Mouse (Mus musculus) mouse trophoblast stem cell (cell line): ENCODE measurements around the gene Ticam1.

ENCODE experiments used
- in situ Hi-C, 2 experiments: fragments of 300-500 bp; cut with MseI, MboI; formaldehyde crosslinking; loops; 2 replicates in 1 of 2; 3 replicates in 1 of 2; pipeline ENCODE4 v1.15.1; 2025

Gene Ticam1

GRCm38 (mm10) chr17:56276643-56277566 is at the start of gene Ticam1:
TSS of gene Ticam1 (minus strand) at chr17:56276786.
- in situ Hi-C loops: no loop called here

DNA sequence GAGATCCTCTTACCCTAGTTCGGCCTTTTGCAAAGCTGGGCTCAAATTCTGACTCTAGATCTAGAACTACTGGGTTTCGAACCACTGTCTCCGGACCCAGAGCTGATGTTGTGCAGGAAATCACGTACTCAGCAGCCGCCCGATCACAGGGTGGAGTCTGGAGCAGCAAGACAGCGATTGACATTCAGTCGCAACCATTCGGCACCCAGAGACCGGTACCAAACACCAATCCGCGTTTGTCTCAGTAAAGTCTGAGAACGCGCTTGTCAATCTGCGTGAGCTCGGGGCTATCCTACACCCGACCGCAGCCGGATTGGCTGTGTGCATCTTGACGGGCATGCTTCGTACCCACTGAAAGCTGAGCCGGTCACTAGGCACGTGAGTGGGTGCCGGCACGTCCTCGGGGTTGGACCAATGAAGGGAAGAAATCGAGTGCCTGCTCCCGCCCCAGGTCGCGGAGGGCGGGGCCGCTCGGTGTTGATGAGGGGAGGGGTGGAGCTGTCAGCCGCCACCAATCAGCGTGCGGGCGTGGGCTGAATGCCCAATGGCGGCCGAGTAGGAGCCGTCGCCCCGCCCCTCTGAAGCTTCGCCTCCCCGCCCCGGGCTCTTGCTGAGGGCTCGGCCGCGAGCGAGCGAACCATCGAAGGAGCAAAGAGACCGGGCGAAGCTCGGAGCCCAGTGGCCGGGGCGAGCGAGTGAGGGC is 49.0 kb upstream of the Ticam1 start, which contains the start of gene Kdm4b:
Gene Kdm4b (plus strand): TSS at position 613 of the 703 bp plus-strand sequence.
- in situ Hi-C loops: no loop called here

GRCm38 (mm10) chr17:56324419-56324818 is 47.8 kb upstream of the Ticam1 start:
- in situ Hi-C loops: no loop called here

DNA sequence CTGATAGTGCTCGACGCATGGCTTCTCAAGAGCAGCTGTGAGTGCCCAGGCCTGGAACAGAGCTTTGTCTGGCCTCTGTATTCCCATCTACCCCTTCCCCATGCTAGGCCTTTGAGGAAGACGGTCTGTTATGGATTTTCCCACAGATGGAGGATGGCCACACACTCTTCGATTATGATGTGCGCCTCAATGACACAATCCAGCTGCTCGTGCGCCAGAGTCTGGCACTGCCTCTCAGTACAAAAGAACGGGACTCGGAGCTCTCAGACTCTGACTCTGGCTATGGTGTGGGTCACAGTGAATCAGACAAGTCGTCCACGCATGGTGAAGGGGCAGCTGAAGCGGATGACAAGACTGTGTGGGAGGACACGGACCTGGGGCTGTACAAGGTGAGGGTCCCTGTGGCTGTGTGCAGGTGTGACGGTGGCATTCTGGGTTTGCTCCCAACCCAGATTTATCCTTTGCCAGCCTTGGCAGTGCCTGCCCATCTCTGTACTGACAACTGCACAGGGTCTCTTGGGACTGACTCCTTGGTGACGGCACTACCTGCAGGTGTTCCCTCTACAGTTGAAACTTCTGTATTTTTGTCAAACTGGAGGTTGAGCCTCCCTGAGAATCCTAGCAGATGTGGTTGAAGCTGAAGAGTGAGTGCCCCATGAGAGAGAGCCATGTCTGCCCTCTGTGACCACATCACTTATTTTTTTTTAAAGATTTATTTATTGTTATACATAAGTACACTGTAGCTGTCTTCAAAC is 32.8 kb upstream of the Ticam1 start:
- in situ Hi-C loops: no loop called here

- in situ Hi-C loops: no loop called here
These were observed 31.5 kb upstream of the Ticam1 start for GRCm38 (mm10) chr17:56308088-56308487.

DNA sequence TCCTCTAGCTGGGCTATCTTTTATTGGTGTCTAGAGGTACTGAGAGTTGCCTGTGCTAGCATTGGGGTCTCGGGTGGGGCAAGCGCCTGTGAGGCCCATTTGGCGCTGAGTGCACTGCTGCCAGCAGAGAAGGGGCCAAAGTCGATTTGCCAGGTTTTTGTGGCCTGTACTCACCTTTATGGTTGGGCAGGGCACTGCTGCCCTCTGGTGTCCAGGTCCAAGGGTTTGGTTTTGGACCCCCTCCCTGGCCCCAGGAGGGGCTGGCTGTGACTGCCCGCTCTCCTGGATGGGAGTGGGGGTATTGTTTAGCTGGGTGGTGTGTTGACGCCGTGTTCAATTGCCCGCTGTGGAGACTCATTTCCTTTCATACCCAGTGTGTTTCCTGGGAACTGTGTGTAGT is 29.2 kb upstream of the Ticam1 start:
- in situ Hi-C loops: no loop called here

- in situ Hi-C loops: no loop called here
These were observed 28.6 kb upstream of the Ticam1 start for GRCm38 (mm10) chr17:56305156-56305555.

DNA sequence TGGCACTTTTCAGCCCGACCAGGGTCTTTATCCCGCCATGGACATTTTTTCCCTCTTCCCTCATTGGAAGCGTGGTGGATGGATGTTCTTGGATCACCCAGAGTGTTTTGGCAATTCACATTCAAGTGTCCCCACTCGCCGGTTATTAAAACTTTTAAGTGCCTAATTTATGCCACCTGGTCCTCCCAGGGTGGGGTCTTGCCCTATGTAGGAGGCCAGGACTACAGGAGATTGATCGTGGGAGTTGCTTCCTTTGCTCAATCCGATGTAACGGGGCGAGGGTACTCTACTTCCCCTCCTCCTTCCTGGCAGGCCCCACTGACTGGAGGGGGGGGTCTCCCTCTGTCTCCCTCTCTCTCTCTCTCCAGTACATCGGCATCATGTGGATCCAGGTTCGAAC is 28.1 kb upstream of the Ticam1 start:
- in situ Hi-C loops: no loop called here

- in situ Hi-C loops: no loop called here
These were observed 27.4 kb upstream of the Ticam1 start for GRCm38 (mm10) chr17:56303847-56304586.

GRCm38 (mm10) chr17:56303160-56303846 is 26.7 kb upstream of the Ticam1 start, which contains the start of gene Uhrf1:
TSS of gene Uhrf1 (plus strand) at chr17:56303321.
- in situ Hi-C loops: no loop called here

- in situ Hi-C loops: no loop called here
These were observed 25.9 kb upstream of the Ticam1 start for GRCm38 (mm10) chr17:56302363-56302996.

DNA sequence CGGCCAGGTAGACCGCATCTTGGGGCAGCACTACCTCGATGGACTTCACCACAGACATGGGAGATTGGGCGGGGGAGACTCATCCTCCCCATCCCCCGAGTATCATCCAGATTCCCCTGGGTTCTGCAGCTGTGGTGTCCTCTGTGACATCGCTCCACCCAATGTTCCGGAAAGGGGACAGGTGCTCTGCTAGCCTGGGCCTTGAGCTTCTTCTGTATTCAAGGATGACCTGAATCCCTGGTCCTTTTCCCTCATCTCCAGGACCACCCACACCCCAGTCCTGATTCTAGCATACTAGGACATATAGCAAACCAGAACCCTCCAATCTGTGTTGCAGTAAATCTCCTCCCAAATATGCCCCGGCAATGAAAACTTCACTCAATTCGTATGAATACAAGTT is 23.6 kb upstream of the Ticam1 start, which contains the start of gene Arrdc5:
Gene Arrdc5 (minus strand): TSS at position 101 of the 400 bp plus-strand sequence.
- in situ Hi-C loops: no loop called here

DNA sequence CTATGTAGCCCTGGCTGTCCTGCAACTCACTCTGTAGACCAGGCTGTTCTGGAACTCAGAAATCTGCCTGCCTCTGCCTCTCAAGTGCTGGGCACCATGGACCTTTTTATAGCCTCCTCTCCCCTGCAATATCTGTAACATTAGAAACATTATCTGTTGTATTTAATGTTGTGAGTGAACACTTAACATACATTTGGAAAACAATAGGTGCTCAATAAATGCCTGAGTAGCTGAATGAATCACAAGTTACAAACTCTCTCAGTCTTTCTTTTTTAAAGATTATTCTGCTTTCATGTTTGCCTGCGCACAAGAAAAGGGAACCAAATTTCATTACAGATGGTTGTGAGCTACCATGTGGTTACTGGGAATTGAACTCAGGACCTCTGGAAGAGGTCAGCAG is 21.7 kb upstream of the Ticam1 start:
- in situ Hi-C loops: no loop called here

DNA sequence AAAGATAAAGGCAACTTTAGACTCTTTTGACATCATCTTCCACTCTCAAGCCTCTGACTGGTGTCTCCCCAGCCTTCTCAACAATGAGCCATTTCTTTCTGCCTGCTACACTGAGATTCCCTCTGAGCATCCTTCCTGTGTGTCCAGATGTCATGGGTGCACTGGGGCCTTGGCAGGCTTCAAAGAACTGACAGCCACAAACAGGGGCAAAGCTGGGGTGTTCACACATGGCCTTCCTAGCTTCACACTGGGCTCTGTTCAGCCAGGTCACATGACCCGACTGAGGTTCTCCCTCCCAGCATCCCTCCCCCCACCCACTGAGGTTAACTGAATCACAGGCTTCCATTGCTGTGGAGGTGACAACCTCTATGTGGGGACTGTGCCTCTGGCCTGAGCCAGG is 19.6 kb upstream of the Ticam1 start:
- in situ Hi-C loops: no loop called here

GRCm38 (mm10) chr17:56294241-56294640 is 17.7 kb upstream of the Ticam1 start:
- in situ Hi-C loops: no loop called here

DNA sequence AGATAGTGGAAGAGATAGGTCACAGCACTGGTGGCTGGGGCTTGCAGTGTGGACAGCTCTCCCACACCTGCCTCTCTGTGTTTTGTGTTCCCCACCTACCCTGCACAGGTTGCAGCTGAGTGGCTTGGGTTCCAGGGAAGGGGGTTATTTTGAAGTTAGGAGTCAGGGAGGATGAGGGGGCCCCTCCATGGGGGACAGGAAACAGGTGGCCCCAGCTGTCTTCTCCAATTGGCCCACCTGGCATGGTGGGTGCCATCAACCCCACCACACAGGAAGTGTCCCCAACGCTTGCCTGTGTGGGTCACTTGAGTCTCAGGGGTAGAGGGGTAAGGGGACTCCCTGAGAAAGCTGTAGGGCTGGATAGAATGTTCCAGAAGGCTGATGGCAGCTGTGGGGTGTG is 16.7 kb upstream of the Ticam1 start:
- in situ Hi-C loops: no loop called here

DNA sequence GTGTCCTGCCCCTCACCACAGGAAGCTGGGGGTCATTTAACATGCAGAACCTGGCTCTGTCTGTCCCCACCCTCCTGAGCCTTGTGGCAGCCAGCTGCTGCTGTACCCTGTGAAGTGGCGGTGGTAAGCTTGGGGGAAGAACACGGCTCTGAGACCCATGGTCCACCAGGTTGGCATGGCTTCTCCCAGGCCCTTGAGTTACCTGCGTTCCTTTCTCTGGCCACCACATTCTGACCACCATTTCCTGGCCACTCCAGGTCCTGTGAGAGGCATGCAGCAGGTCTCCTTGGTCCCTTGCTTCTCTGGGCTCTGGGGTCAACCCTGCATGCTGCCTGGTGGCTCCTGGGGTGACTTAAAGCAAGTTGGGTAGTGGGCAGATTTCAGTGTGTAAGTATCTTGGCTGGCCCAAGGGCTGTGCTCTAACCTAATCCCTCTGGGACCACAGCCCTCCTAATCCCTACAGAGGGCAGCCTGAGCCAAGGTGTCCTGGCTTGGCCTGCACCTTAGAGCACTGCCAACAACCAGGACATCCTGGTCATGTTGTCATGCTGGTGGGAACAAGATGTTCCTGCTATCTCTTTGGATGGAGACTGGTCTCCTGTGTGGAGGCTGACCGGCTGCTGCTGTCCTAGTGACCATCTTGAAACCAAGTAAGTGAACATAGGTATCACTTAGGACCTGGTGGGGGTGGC is 16.1 kb upstream of the Ticam1 start, which contains the start of gene Plin3:
Gene Plin3 (minus strand): TSS at position 343 of the 692 bp plus-strand sequence.
- in situ Hi-C loops: no loop called here

GRCm38 (mm10) chr17:56291826-56292475 is 15.4 kb upstream of the Ticam1 start:
- in situ Hi-C loops: no loop called here

GRCm38 (mm10) chr17:56291171-56291511 is 14.6 kb upstream of the Ticam1 start:
- in situ Hi-C loops: no loop called here
